Mouse (Mus musculus): ENCODE data around the gene Tcte2. TPM values are rescaled to one million over a fixed set of nuclear protein-coding genes. Genes with fewer than 3 reads are reported as not detected.

The Tcte2 gene
- polyA plus RNA-seq, 1 experiment: 0.44 TPM

- peaks cover 7% of the 10 kb centered on the region for H3K4me1 ChIP-seq (ENCODE audit: control insufficient read depth, insufficient read depth, insufficient read length, low read length)
- WGBS: 13% methylated on average over 108 of the region's 108 CpGs
- H3K36me3 ChIP-seq (ENCODE audit: control insufficient read depth, insufficient read depth, low read length): no peaks in the 10 kb centered on the region
- H3K4me3 ChIP-seq (ENCODE audit: low read depth, low read length): peak within 1 kb of the TSS; percentile 98
- no peaks in the 10 kb centered on the region for H3K27me3 ChIP-seq (ENCODE audit: control insufficient read depth, insufficient read depth, low read length)
- TF ChIP-seq POLR2A (IDR thresholded peaks at IDR 0.05; ENCODE audit: low read depth, low read length) (peak; percentile 51), CTCF (IDR thresholded peaks at IDR 0.05; ENCODE audit: extremely low read depth, insufficient read length, insufficient replicate concordance, low read depth, low read length) (no peak)
- peak within 1 kb of the TSS; percentile 77 for H3K27ac ChIP-seq (ENCODE audit: insufficient read depth, low read depth, low read length)
Observed at GRCm38 (mm10) chr17:13759853-13760627, 1.6 kb downstream of the Tcte2 start, which contains the start of gene Afdn. Gene Afdn, plus strand, starts transcription at chr17:13760539.

GRCm38 (mm10) chr17:13759156-13759852 lies 2.3 kb downstream of the Tcte2 start:
- Histone ChIP-seq H3K36me3 (ENCODE audit: control insufficient read depth, insufficient read depth, low read length) (no peaks in the 10 kb centered on the region), H3K4me1 (ENCODE audit: control insufficient read depth, insufficient read depth, insufficient read length, low read length) (peaks cover 7% of the 10 kb centered on the region), H3K27ac (ENCODE audit: insufficient read depth, low read depth, low read length) (peak overlapping the region; percentile 77), H3K27me3 (ENCODE audit: control insufficient read depth, insufficient read depth, low read length) (no peaks in the 10 kb centered on the region), H3K4me3 (ENCODE audit: low read depth, low read length) (peak overlapping the region; percentile 71)
- 36% methylated on average over 13 of the region's 13 CpGs for WGBS
- TF ChIP-seq CTCF (IDR thresholded peaks at IDR 0.05; ENCODE audit: extremely low read depth, insufficient read length, insufficient replicate concordance, low read depth, low read length): no peak

GRCm38 (mm10) chr17:13758586-13758985 lies 3.0 kb downstream of the Tcte2 start:
- no peaks in the 10 kb centered on the region for H3K27me3 ChIP-seq (ENCODE audit: control insufficient read depth, insufficient read depth, low read length)
- no peak overlapping the region for H3K27ac ChIP-seq (ENCODE audit: insufficient read depth, low read depth, low read length)
- no peaks in the 10 kb centered on the region for H3K36me3 ChIP-seq (ENCODE audit: control insufficient read depth, insufficient read depth, low read length)
- peaks cover 7% of the 10 kb centered on the region for H3K4me1 ChIP-seq (ENCODE audit: control insufficient read depth, insufficient read depth, insufficient read length, low read length)
- 88% methylated on average over 7 of the region's 7 CpGs for WGBS
- TF ChIP-seq POLR2A (IDR thresholded peaks at IDR 0.05; ENCODE audit: low read depth, low read length) (no peak), CTCF (IDR thresholded peaks at IDR 0.05; ENCODE audit: extremely low read depth, insufficient read length, insufficient replicate concordance, low read depth, low read length) (no peak)
- H3K4me3 ChIP-seq (ENCODE audit: low read depth, low read length): no peak overlapping the region

- Histone ChIP-seq H3K36me3 (ENCODE audit: control insufficient read depth, insufficient read depth, low read length) (no peaks in the 10 kb centered on the region), H3K4me1 (ENCODE audit: control insufficient read depth, insufficient read depth, insufficient read length, low read length) (peaks cover 7% of the 10 kb centered on the region), H3K4me3 (ENCODE audit: low read depth, low read length) (no peak overlapping the region), H3K27me3 (ENCODE audit: control insufficient read depth, insufficient read depth, low read length) (no peaks in the 10 kb centered on the region), H3K27ac (ENCODE audit: insufficient read depth, low read depth, low read length) (no peak overlapping the region)
- TF ChIP-seq POLR2A (IDR thresholded peaks at IDR 0.05; ENCODE audit: low read depth, low read length) (no peak), CTCF (IDR thresholded peaks at IDR 0.05; ENCODE audit: extremely low read depth, insufficient read length, insufficient replicate concordance, low read depth, low read length) (no peak)
- 87% methylated on average over 6 of the region's 6 CpGs for WGBS
Observed at GRCm38 (mm10) chr17:13754940-13755339, 6.7 kb downstream of the Tcte2 start.

GRCm38 (mm10) chr17:13753918-13754317 lies 7.7 kb downstream of the Tcte2 start:
- Histone ChIP-seq H3K27me3 (ENCODE audit: control insufficient read depth, insufficient read depth, low read length) (no peaks in the 10 kb centered on the region), H3K36me3 (ENCODE audit: control insufficient read depth, insufficient read depth, low read length) (no peaks in the 10 kb centered on the region), H3K4me1 (ENCODE audit: control insufficient read depth, insufficient read depth, insufficient read length, low read length) (peaks cover 2% of the 10 kb centered on the region; the same call in 1 of the 2 replicates), H3K4me3 (ENCODE audit: low read depth, low read length) (no peak overlapping the region), H3K27ac (ENCODE audit: insufficient read depth, low read depth, low read length) (no peak overlapping the region)
- WGBS: 82% methylated on average over 4 of the region's 4 CpGs
- TF ChIP-seq POLR2A (IDR thresholded peaks at IDR 0.05; ENCODE audit: low read depth, low read length) (no peak), CTCF (IDR thresholded peaks at IDR 0.05; ENCODE audit: extremely low read depth, insufficient read length, insufficient replicate concordance, low read depth, low read length) (no peak)

GRCm38 (mm10) chr17:13749027-13749426 lies 12.6 kb downstream of the Tcte2 start:
- H3K36me3 ChIP-seq (ENCODE audit: control insufficient read depth, insufficient read depth, low read length): no peaks in the 10 kb centered on the region
- no peak overlapping the region for H3K27ac ChIP-seq (ENCODE audit: insufficient read depth, low read depth, low read length)
- TF ChIP-seq CTCF (IDR thresholded peaks at IDR 0.05; ENCODE audit: extremely low read depth, insufficient read length, insufficient replicate concordance, low read depth, low read length) (no peak), POLR2A (IDR thresholded peaks at IDR 0.05; ENCODE audit: low read depth, low read length) (no peak)
- peaks cover 3% of the 10 kb centered on the region; the same call in 1 of the 2 replicates for H3K4me1 ChIP-seq (ENCODE audit: control insufficient read depth, insufficient read depth, insufficient read length, low read length)
- no peaks in the 10 kb centered on the region for H3K27me3 ChIP-seq (ENCODE audit: control insufficient read depth, insufficient read depth, low read length)
- WGBS: 95% methylated on average over 4 of the region's 4 CpGs
- H3K4me3 ChIP-seq (ENCODE audit: low read depth, low read length): no peak overlapping the region

- Histone ChIP-seq H3K27me3 (ENCODE audit: control insufficient read depth, insufficient read depth, low read length) (no peaks in the 10 kb centered on the region), H3K27ac (ENCODE audit: insufficient read depth, low read depth, low read length) (no peak overlapping the region), H3K4me1 (ENCODE audit: control insufficient read depth, insufficient read depth, insufficient read length, low read length) (peaks cover 10% of the 10 kb centered on the region; the same call in 1 of the 2 replicates), H3K4me3 (ENCODE audit: low read depth, low read length) (no peak overlapping the region), H3K36me3 (ENCODE audit: control insufficient read depth, insufficient read depth, low read length) (no peaks in the 10 kb centered on the region)
- TF ChIP-seq CTCF (IDR thresholded peaks at IDR 0.05; ENCODE audit: extremely low read depth, insufficient read length, insufficient replicate concordance, low read depth, low read length): no peak
- TF ChIP-seq POLR2A (IDR thresholded peaks at IDR 0.05; ENCODE audit: low read depth, low read length): no peak
- 89% methylated on average over 9 of the region's 9 CpGs for WGBS
Observed at GRCm38 (mm10) chr17:13747681-13748080, 13.9 kb downstream of the Tcte2 start.
